In genomic region chr14:108022066-108022465, GRCm38 (mm10) we compare ENCODE assay signal across 26 mouse cellular contexts.
DNase-seq lines count a peak whose midpoint lies in the region; ATAC-seq and TF ChIP-seq lines count a peak whose summit lies in the region.
"Had no signal": no experiment of that assay in that cellular context is flagged by ENCODE, and none has a peak within 500 bp of the region (broad histone marks: within the 10 kb centered on the region; RNA-seq: fewer than 3 reads in every experiment).

No protein-coding gene starts in this region.

- no peaks in the 10 kb centered on the region for H3K4me1 ChIP-seq in hindbrain, embryonic 14.5 days (replicated peaks; ENCODE audit: control insufficient read depth, insufficient read depth, low read length)
- H3K4me1 ChIP-seq in hindbrain, embryonic 11.5 days (replicated peaks; ENCODE audit: control insufficient read depth, insufficient read depth, low read length), result no peaks in the 10 kb centered on the region
- H3K4me1 ChIP-seq in lung, embryonic 14.5 days (ENCODE audit: insufficient read depth), result no peaks in the 10 kb centered on the region
- H3K4me1 ChIP-seq: embryonic facial prominence, embryonic 15.5 days; limb, embryonic 13.5 days; liver, embryonic 12.5 days; megakaryocyte, embryonic 14.5 days had no signal

- no peak for TF ChIP-seq CTCF in lung, embryonic 14.5 days (IDR thresholded peaks at IDR 0.05; ENCODE audit: low read depth)
- no peak for TF ChIP-seq CTCF in brain, embryonic 14.5 days (IDR thresholded peaks at IDR 0.05; ENCODE audit: borderline replicate concordance, extremely low read depth, insufficient read depth, insufficient read length)

- H3K4me3 ChIP-seq in hindbrain, embryonic 14.5 days (replicated peaks; ENCODE audit: low read length), result no peak overlapping the region
- H3K4me3 ChIP-seq in hindbrain, embryonic 11.5 days (ENCODE audit: low read depth, low read length), result no peak overlapping the region
- no peak overlapping the region for H3K4me3 ChIP-seq in lung, embryonic 14.5 days (ENCODE audit: low read depth, low read length)
- H3K4me3 ChIP-seq: embryonic facial prominence, embryonic 15.5 days; limb, embryonic 13.5 days; liver, embryonic 12.5 days; megakaryocyte, embryonic 14.5 days had no signal

- no peak for TF ChIP-seq POLR2A in brain, embryonic 14.5 days (IDR thresholded peaks at IDR 0.05; ENCODE audit: borderline replicate concordance, extremely low read depth, insufficient read depth, insufficient read length, poor library complexity, severe bottlenecking)

- H3K27me3 ChIP-seq in hindbrain, embryonic 14.5 days (ENCODE audit: control insufficient read depth, insufficient read depth, low read length), result no peaks in the 10 kb centered on the region
- H3K27me3 ChIP-seq in hindbrain, embryonic 11.5 days (ENCODE audit: control insufficient read depth, insufficient read depth, low read length), result no peaks in the 10 kb centered on the region
- no peaks in the 10 kb centered on the region for H3K27me3 ChIP-seq in lung, embryonic 14.5 days (ENCODE audit: insufficient read depth, low read length)
- H3K27me3 ChIP-seq: embryonic facial prominence, embryonic 15.5 days; limb, embryonic 13.5 days; liver, embryonic 12.5 days; megakaryocyte, embryonic 14.5 days had no signal

- H3K4me2 ChIP-seq in hindbrain, embryonic 14.5 days (replicated peaks), result no peak overlapping the region
- H3K4me2 ChIP-seq in hindbrain, embryonic 11.5 days (replicated peaks; ENCODE audit: low read depth, low read length), result no peak overlapping the region
- H3K4me2 ChIP-seq in lung, embryonic 14.5 days, result no peak overlapping the region
- H3K4me2 ChIP-seq: embryonic facial prominence, embryonic 15.5 days; heart, embryonic 11.5 days; limb, embryonic 13.5 days; liver, embryonic 12.5 days had no signal

- no peaks in the 10 kb centered on the region for H3K9me3 ChIP-seq in hindbrain, embryonic 14.5 days (ENCODE audit: control insufficient read depth, low read length)
- H3K9me3 ChIP-seq in hindbrain, embryonic 11.5 days (ENCODE audit: control insufficient read depth, low read length), result no peaks in the 10 kb centered on the region
- no peaks in the 10 kb centered on the region for H3K9me3 ChIP-seq in lung, embryonic 14.5 days (ENCODE audit: low read depth, low read length)
- H3K9me3 ChIP-seq: embryonic facial prominence, embryonic 15.5 days; limb, embryonic 13.5 days; liver, embryonic 12.5 days; megakaryocyte, embryonic 14.5 days had no signal

- no peak for ATAC-seq in hindbrain, embryonic 14.5 days (ENCODE audit: low FRiP score)
- no peak for ATAC-seq in hindbrain, embryonic 11.5 days (ENCODE audit: low FRiP score)
- no peak for ATAC-seq in lung, embryonic 14.5 days (ENCODE audit: insufficient read depth)
- ATAC-seq: liver, embryonic 12.5 days had no signal

- 55% methylated on average over 1 of the region's 1 CpGs for WGBS in hindbrain, embryonic 14.5 days
- WGBS in hindbrain, embryonic 11.5 days, result 65% methylated on average over 1 of the region's 1 CpGs
- WGBS in lung, embryonic 14.5 days, result 46% methylated on average over 1 of the region's 1 CpGs

- no peak overlapping the region for H3K9ac ChIP-seq in hindbrain, embryonic 14.5 days
- H3K9ac ChIP-seq in hindbrain, embryonic 11.5 days (ENCODE audit: low read depth, low read length), result no peak overlapping the region
- no peak overlapping the region for H3K9ac ChIP-seq in lung, embryonic 14.5 days
- H3K9ac ChIP-seq: embryonic facial prominence, embryonic 15.5 days; limb, embryonic 13.5 days; liver, embryonic 12.5 days had no signal

- peak; percentile 1 for DNase-seq in cerebellum, adult 9-10 months
- DNase-seq in cerebellum, adult 9-11 months, result no peak
- DNase-seq in hindbrain, embryonic 14.5 days (ENCODE audit: low spot score), result peak; percentile 49
- DNase-seq in hindbrain, embryonic 11.5 days (ENCODE audit: low spot score), result no peak
- DNase-seq in lung, embryonic 14.5 days, result peak; percentile 40
- no peak for DNase-seq in lung, postnatal 14 days
- DNase-seq in brain, embryonic 14.5 days (ENCODE audit: low read depth), result peak; percentile 91
- no peak for DNase-seq in thymus, postnatal 14 days
- DNase-seq: adrenal gland, postnatal 14 days; cerebellum, adult 11 months; cerebellum, postnatal 36 days; embryo, embryonic 11 days; gastrocnemius, postnatal 14 days; heart, adult 11 months; kidney, adult 11 months; kidney, postnatal 36 days; layer of hippocampus, postnatal 36 days; lung, adult 2 months; lung, postnatal 36 days; right cerebral cortex, postnatal 14 days had no signal

- H3K27ac ChIP-seq in hindbrain, embryonic 14.5 days, result no peak overlapping the region
- no peak overlapping the region for H3K27ac ChIP-seq in hindbrain, embryonic 11.5 days (ENCODE audit: low read depth, low read length)
- H3K27ac ChIP-seq in lung, embryonic 14.5 days (ENCODE audit: low read depth), result no peak overlapping the region
- H3K27ac ChIP-seq: embryonic facial prominence, embryonic 15.5 days; limb, embryonic 13.5 days; liver, embryonic 12.5 days; stomach, postnatal 0 days had no signal

- H3K36me3 ChIP-seq in hindbrain, embryonic 14.5 days (replicated peaks; ENCODE audit: control insufficient read depth, insufficient read depth), result no peaks in the 10 kb centered on the region
- H3K36me3 ChIP-seq in hindbrain, embryonic 11.5 days (ENCODE audit: control insufficient read depth, insufficient read depth, low read length), result no peaks in the 10 kb centered on the region
- H3K36me3 ChIP-seq in lung, embryonic 14.5 days (ENCODE audit: insufficient read depth), result no peaks in the 10 kb centered on the region
- H3K36me3 ChIP-seq: embryonic facial prominence, embryonic 15.5 days; limb, embryonic 13.5 days; liver, embryonic 12.5 days had no signal

Comparison
In these comparisons a context has a peak if more than half of its experiments do, and no peak if none do; other contexts are left out.
1. DNase-seq: peak in cerebellum, adult 9-10 months (single experiment), hindbrain, embryonic 14.5 days (single experiment), lung, embryonic 14.5 days (single experiment) and brain, embryonic 14.5 days (single experiment); none in cerebellum, adult 9-11 months (single experiment), hindbrain, embryonic 11.5 days (single experiment), lung, postnatal 14 days (single experiment) and thymus, postnatal 14 days (single experiment).